8 mouse cellular contexts compared by ENCODE assay signal in genomic region chr17:56757416-56758123, GRCm38 (mm10). TPM values are rescaled to one million over a fixed set of nuclear protein-coding genes. Genes with fewer than 3 reads are reported as not detected.
DNase-seq lines count a peak whose midpoint lies in the region; ATAC-seq lines count a peak whose summit lies in the region.

TSS of gene Nrtn (minus strand) at chr17:56757530.

- peaks cover 64% of the 10 kb centered on the region for H3K4me1 ChIP-seq in embryonic facial prominence, embryonic 15.5 days
- peaks cover 50% of the 10 kb centered on the region for H3K4me1 ChIP-seq in heart, embryonic 10.5 days
- peaks cover 39% of the 10 kb centered on the region for H3K4me1 ChIP-seq in liver, embryonic 16.5 days (ENCODE audit: control insufficient read depth, low read depth, low read length)
- H3K4me1 ChIP-seq in neural tube, embryonic 13.5 days (replicated peaks), result peaks cover 28% of the 10 kb centered on the region

- H3K4me3 ChIP-seq in embryonic facial prominence, embryonic 15.5 days (replicated peaks), result peak within 1 kb of the TSS; percentile 61
- peak within 1 kb of the TSS; percentile 67 for H3K4me3 ChIP-seq in heart, embryonic 10.5 days
- H3K4me3 ChIP-seq in liver, embryonic 16.5 days (ENCODE audit: low read depth, low read length), result peak within 1 kb of the TSS; percentile 58
- peak within 1 kb of the TSS; percentile 41 for H3K4me3 ChIP-seq in neural tube, embryonic 13.5 days

- peak within 1 kb of the TSS; percentile 58 for H3K9ac ChIP-seq in embryonic facial prominence, embryonic 15.5 days
- H3K9ac ChIP-seq in liver, embryonic 16.5 days (ENCODE audit: low read depth, low read length), result peak within 1 kb of the TSS; percentile 60
- H3K9ac ChIP-seq in neural tube, embryonic 13.5 days, result peak within 1 kb of the TSS; percentile 69

- peaks cover 32% of the 10 kb centered on the region for H3K27me3 ChIP-seq in embryonic facial prominence, embryonic 15.5 days
- peaks cover 84% of the 10 kb centered on the region for H3K27me3 ChIP-seq in heart, embryonic 10.5 days (ENCODE audit: insufficient read depth, poor library complexity, severe bottlenecking)
- peaks cover 49% of the 10 kb centered on the region for H3K27me3 ChIP-seq in liver, embryonic 16.5 days (ENCODE audit: control insufficient read depth, insufficient read depth, low read depth, low read length)
- H3K27me3 ChIP-seq in neural tube, embryonic 13.5 days, result peaks cover 80% of the 10 kb centered on the region

- H3K4me2 ChIP-seq in embryonic facial prominence, embryonic 15.5 days (replicated peaks), result peak within 1 kb of the TSS; percentile 95
- H3K4me2 ChIP-seq in liver, embryonic 16.5 days (ENCODE audit: low read depth, low read length), result peak within 1 kb of the TSS; percentile 95
- peak within 1 kb of the TSS; percentile 73 for H3K4me2 ChIP-seq in neural tube, embryonic 13.5 days

- H3K27ac ChIP-seq in embryonic facial prominence, embryonic 15.5 days (replicated peaks), result no peak within 1 kb of the TSS
- H3K27ac ChIP-seq in heart, embryonic 10.5 days, result peak within 1 kb of the TSS; percentile 81
- H3K27ac ChIP-seq in liver, embryonic 16.5 days (ENCODE audit: low read length), result peak within 1 kb of the TSS; percentile 50
- no peak within 1 kb of the TSS for H3K27ac ChIP-seq in neural tube, embryonic 13.5 days (replicated peaks)

- peak; percentile 84 to 95 for DNase-seq in urinary bladder, adult 18-20 months (ENCODE audit: low spot score in 2 of 2)
- no peak for DNase-seq in urinary bladder, postnatal 10 days (ENCODE audit: low spot score)
- DNase-seq in heart, embryonic 10.5 days (ENCODE audit: low spot score), result peak; percentile 92
- peak; percentile 94 for DNase-seq in kidney, adult 9 months
- peak; percentile 86 for DNase-seq in testis, postnatal 14 days (ENCODE audit: low spot score)

- peak; percentile 68 for ATAC-seq in embryonic facial prominence, embryonic 15.5 days (ENCODE audit: insufficient number of reproducible peaks, low FRiP score, low TSS enrichment, low read depth)
- ATAC-seq in liver, embryonic 16.5 days (ENCODE audit: low read depth), result peak; percentile 63
- ATAC-seq in neural tube, embryonic 13.5 days (ENCODE audit: low read depth), result peak; percentile 6; the same call in 1 of the 2 replicates

- no peaks in the 10 kb centered on the region for H3K36me3 ChIP-seq in embryonic facial prominence, embryonic 15.5 days
- H3K36me3 ChIP-seq in heart, embryonic 10.5 days, result no peaks in the 10 kb centered on the region
- H3K36me3 ChIP-seq in liver, embryonic 16.5 days (ENCODE audit: control insufficient read depth, insufficient read depth), result no peaks in the 10 kb centered on the region
- no peaks in the 10 kb centered on the region for H3K36me3 ChIP-seq in neural tube, embryonic 13.5 days

- WGBS in embryonic facial prominence, embryonic 15.5 days, result 1% methylated on average over 41 of the region's 48 CpGs
- 1% methylated on average over 42 of the region's 48 CpGs for WGBS in heart, embryonic 10.5 days
- under 1% methylated on average over 48 of the region's 48 CpGs for WGBS in liver, embryonic 16.5 days (ENCODE audit: insufficient replicate concordance)
- WGBS in neural tube, embryonic 13.5 days, result under 1% methylated on average over 40 of the region's 48 CpGs

- no peaks in the 10 kb centered on the region for H3K9me3 ChIP-seq in embryonic facial prominence, embryonic 15.5 days (replicated peaks)
- peaks cover 7% of the 10 kb centered on the region; the same call in 1 of the 2 replicates for H3K9me3 ChIP-seq in heart, embryonic 10.5 days
- H3K9me3 ChIP-seq in liver, embryonic 16.5 days (replicated peaks; ENCODE audit: control insufficient read depth, low read length), result no peaks in the 10 kb centered on the region; the same call in 1 of the 2 replicates
- H3K9me3 ChIP-seq in neural tube, embryonic 13.5 days, result no peaks in the 10 kb centered on the region

RNA-seq across cellular contexts. Expression of gene Nrtn, which starts in this region (rescaled TPM):
- polyA plus RNA-seq in embryonic facial prominence, embryonic 15.5 days (2015; fragmentation: Nextera tagmentation; extraction: Ambion mirVana), result 24.6 and 29.5 TPM in 2 replicates
- 3.3 and 7.4 TPM in 2 replicates for polyA plus RNA-seq in heart, embryonic 10.5 days (2016; fragmentation: Nextera tagmentation; extraction: Ambion mirVana)
- 0.49 and 1.0 TPM in 2 replicates for polyA plus RNA-seq in liver, embryonic 16.5 days (2015; fragmentation: Nextera tagmentation; extraction: Ambion mirVana)
- polyA plus RNA-seq in neural tube, embryonic 13.5 days (2015; fragmentation: Nextera tagmentation; extraction: Ambion mirVana), result 1.1 and 1.7 TPM in 2 replicates

Comparison
In these comparisons a context has a peak if more than half of its experiments do, and no peak if none do; other contexts are left out.
1. ATAC-seq: peak in every context shown above with its lines; median percentile 68 in embryonic facial prominence, embryonic 15.5 days; 63 in liver, embryonic 16.5 days; 6 in neural tube, embryonic 13.5 days.
2. H3K27ac ChIP-seq: peak in heart, embryonic 10.5 days (single experiment) and liver, embryonic 16.5 days (single experiment); none in embryonic facial prominence, embryonic 15.5 days (single experiment) and neural tube, embryonic 13.5 days (single experiment).
3. Peak in every context shown above with its lines, with median percentiles within 50 percentile points of each other: H3K4me2 ChIP-seq, H3K4me3 ChIP-seq and H3K9ac ChIP-seq.